Mouse (Mus musculus): ENCODE measurements around the gene 8030411F24Rik. TPM values are rescaled to one million over a fixed set of nuclear protein-coding genes. Genes with fewer than 3 reads are reported as not detected.
"Not testable (repeated sequence)": the region's sequence is repeated elsewhere in the genome, so short reads cannot be mapped to it uniquely, and the experiment has no call there.

Gene 8030411F24Rik
- polyA plus RNA-seq, 1 experiment from 2014 or later, result not detected

DNA sequence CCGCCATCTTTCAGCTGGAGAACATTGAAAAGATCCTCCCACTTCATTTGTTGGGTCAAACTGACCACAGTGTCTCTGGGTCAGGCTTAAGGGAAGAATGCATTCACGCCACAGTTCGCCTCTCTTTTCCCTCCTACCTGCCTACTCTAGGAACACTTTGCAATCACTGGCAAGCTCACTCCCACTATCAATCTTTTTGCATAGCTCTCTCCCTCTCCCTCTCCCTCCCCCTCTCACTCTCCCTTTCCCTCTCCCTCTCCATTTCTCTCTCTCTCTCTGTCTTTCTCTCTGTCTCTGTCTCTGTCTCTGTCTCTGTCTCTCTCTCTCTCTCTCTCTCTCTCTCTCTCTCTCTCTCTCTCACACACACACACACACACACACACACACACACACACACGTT, 10.4 kb upstream of the 8030411F24Rik start, which contains the start of gene Cst11:
Cst11 (minus strand) TSS at position 101 of the 400 bp plus-strand sequence.
- H3K4me3 ChIP-seq (ENCODE audit: low read depth, low read length); H3K36me3 ChIP-seq (ENCODE audit: control insufficient read depth, insufficient read depth, low read length); H3K9me3 ChIP-seq (ENCODE audit: control insufficient read depth, low read length); H3K9ac ChIP-seq (ENCODE audit: low read depth, low read length); H3K27ac ChIP-seq (ENCODE audit: low read depth, low read length); H3K4me2 ChIP-seq; H3K27me3 ChIP-seq (replicated peaks; ENCODE audit: control insufficient read depth, insufficient read depth, low read length); ATAC-seq (replicated peaks; ENCODE audit: low FRiP score); DNase-seq (ENCODE audit: low spot score); H3K4me1 ChIP-seq (replicated peaks; ENCODE audit: control insufficient read depth, insufficient read depth, low read length): not testable (repeated sequence)
- WGBS, result 77% methylated on average over 4 of the region's 4 CpGs

DNA sequence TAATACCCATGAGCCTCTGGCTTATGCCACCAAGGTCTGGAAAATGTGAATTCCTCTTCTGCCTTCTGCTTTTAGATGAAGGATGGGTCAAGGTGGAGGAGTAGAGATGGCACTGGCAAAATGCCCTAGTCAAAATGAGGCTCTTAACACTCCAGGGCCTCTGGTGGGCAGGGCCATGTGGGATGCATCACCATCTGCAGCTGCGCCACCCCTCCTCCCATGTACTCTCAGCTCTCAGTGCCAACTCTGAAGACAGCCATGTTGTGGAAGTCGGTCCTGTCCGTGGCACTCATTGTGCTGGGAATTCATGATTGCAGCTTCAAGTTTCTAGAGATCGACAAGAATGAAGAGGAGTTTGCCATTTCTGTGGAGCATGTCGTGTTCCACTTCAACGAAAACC, 7.3 kb downstream of the 8030411F24Rik start, which contains the start of gene Cst12:
Cst12 (plus strand) TSS at position 220 of the 400 bp plus-strand sequence.
- Histone ChIP-seq H3K9me3 (ENCODE audit: control insufficient read depth, low read length) (no peaks in the 10 kb centered on the region), H3K4me2 (no peak within 1 kb of the TSS), H3K27me3 (replicated peaks; ENCODE audit: control insufficient read depth, insufficient read depth, low read length) (no peaks in the 10 kb centered on the region), H3K27ac (ENCODE audit: low read depth, low read length) (no peak within 1 kb of the TSS), H3K4me3 (ENCODE audit: low read depth, low read length) (no peak within 1 kb of the TSS), H3K9ac (ENCODE audit: low read depth, low read length) (no peak within 1 kb of the TSS), H3K36me3 (ENCODE audit: control insufficient read depth, insufficient read depth, low read length) (no peaks in the 10 kb centered on the region), H3K4me1 (replicated peaks; ENCODE audit: control insufficient read depth, insufficient read depth, low read length) (no peaks in the 10 kb centered on the region)
- DNase-seq (ENCODE audit: low spot score) (no peak), ATAC-seq (replicated peaks; ENCODE audit: low FRiP score) (no peak)
- WGBS, result 91% methylated on average over 6 of the region's 6 CpGs

DNA sequence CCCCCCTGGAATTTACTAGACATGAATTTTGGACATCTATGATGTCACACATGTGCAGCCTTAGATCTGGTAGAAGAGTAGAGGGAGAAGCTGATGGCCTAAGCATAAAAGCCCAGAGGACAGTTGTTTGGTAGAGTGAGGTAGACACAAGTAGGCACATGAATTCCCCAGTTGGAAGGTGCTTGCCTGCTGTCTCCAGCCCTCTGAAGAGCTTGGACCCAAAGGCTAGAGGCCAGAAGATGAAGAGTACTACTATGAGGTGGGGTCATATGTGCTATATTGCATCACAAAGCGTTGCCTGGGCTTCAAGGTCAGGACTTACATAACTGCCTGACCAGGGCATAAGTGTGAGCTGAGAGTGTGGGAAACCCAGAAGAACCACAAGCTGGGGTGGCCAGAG, 16.7 kb downstream of the 8030411F24Rik start, which contains the start of gene Cst8:
Cst8 (plus strand) TSS at position 301 of the 400 bp plus-strand sequence.
- Histone ChIP-seq H3K9ac (ENCODE audit: low read depth, low read length) (no peak within 1 kb of the TSS), H3K4me3 (ENCODE audit: low read depth, low read length) (no peak within 1 kb of the TSS), H3K4me1 (replicated peaks; ENCODE audit: control insufficient read depth, insufficient read depth, low read length) (no peaks in the 10 kb centered on the region), H3K4me2 (no peak within 1 kb of the TSS), H3K27ac (ENCODE audit: low read depth, low read length) (no peak within 1 kb of the TSS), H3K27me3 (replicated peaks; ENCODE audit: control insufficient read depth, insufficient read depth, low read length) (no peaks in the 10 kb centered on the region), H3K9me3 (ENCODE audit: control insufficient read depth, low read length) (no peaks in the 10 kb centered on the region), H3K36me3 (ENCODE audit: control insufficient read depth, insufficient read depth, low read length) (no peaks in the 10 kb centered on the region)
- ATAC-seq (replicated peaks; ENCODE audit: low FRiP score) (no peak), DNase-seq (ENCODE audit: low spot score) (no peak)
- 78% methylated on average over 1 of the region's 1 CpGs for WGBS

DNA sequence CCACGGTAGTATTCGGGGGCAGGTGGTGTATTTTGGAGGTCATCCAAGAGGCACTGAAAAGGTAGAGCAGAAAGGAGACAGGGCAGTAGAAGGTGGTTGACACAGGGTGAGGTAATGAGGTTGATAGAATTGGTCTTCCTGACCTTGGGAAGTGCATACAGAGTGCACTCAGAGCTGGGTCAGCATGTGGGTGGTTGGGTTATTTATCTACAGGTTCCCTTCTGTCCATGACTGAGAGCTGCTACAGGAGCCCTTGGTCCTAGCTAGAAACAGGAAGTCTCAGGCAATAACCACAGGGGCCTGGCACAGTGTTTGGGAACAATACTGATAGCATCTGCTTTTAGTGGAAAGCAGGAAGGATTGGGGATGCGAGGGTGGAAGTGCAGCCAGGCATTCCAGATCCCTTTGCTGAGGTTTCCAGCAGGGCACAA, 19.7 kb downstream of the 8030411F24Rik start:
- no peak overlapping the region for H3K27ac ChIP-seq (ENCODE audit: low read depth, low read length)
- H3K36me3 ChIP-seq (ENCODE audit: control insufficient read depth, insufficient read depth, low read length), result no peaks in the 10 kb centered on the region
- no peak for ATAC-seq (replicated peaks; ENCODE audit: low FRiP score)
- no peak overlapping the region for H3K4me2 ChIP-seq
- H3K9me3 ChIP-seq (ENCODE audit: control insufficient read depth, low read length), result no peaks in the 10 kb centered on the region
- H3K4me1 ChIP-seq (replicated peaks; ENCODE audit: control insufficient read depth, insufficient read depth, low read length), result no peaks in the 10 kb centered on the region
- DNase-seq (ENCODE audit: low spot score), result no peak
- no peaks in the 10 kb centered on the region for H3K27me3 ChIP-seq (replicated peaks; ENCODE audit: control insufficient read depth, insufficient read depth, low read length)
- no peak overlapping the region for H3K4me3 ChIP-seq (ENCODE audit: low read depth, low read length)
- H3K9ac ChIP-seq (ENCODE audit: low read depth, low read length), result no peak overlapping the region
- 41% methylated on average over 3 of the region's 3 CpGs for WGBS

DNA sequence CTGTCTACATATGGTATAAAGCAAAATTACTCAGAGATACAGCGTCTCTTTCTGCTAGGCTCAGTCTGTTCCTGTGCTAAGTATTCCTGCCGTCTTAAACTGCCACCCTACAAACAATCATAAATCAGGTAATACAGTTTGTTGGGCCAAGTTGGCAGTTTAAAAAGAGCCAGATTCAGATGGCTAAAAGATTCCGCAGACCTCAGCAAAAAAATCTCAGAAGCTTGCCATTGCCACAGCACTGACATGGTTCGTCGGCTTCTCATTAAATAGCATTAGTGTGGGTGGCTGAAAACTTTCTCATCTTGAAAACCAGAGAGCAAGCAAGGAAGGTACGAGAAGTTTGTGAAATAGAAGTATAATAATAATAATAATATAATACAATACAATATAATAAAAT, 24.9 kb downstream of the 8030411F24Rik start:
- H3K27ac ChIP-seq (ENCODE audit: low read depth, low read length), result no peak overlapping the region
- WGBS, result 76% methylated on average over 6 of the region's 6 CpGs
- H3K9me3 ChIP-seq (ENCODE audit: control insufficient read depth, low read length), result no peaks in the 10 kb centered on the region
- no peak overlapping the region for H3K4me2 ChIP-seq
- no peak for DNase-seq (ENCODE audit: low spot score)
- H3K4me1 ChIP-seq (replicated peaks; ENCODE audit: control insufficient read depth, insufficient read depth, low read length), result no peaks in the 10 kb centered on the region
- no peak for ATAC-seq (replicated peaks; ENCODE audit: low FRiP score)
- H3K4me3 ChIP-seq (ENCODE audit: low read depth, low read length), result no peak overlapping the region
- H3K9ac ChIP-seq (ENCODE audit: low read depth, low read length), result no peak overlapping the region
- no peaks in the 10 kb centered on the region for H3K36me3 ChIP-seq (ENCODE audit: control insufficient read depth, insufficient read depth, low read length)
- no peaks in the 10 kb centered on the region for H3K27me3 ChIP-seq (replicated peaks; ENCODE audit: control insufficient read depth, insufficient read depth, low read length)

DNA sequence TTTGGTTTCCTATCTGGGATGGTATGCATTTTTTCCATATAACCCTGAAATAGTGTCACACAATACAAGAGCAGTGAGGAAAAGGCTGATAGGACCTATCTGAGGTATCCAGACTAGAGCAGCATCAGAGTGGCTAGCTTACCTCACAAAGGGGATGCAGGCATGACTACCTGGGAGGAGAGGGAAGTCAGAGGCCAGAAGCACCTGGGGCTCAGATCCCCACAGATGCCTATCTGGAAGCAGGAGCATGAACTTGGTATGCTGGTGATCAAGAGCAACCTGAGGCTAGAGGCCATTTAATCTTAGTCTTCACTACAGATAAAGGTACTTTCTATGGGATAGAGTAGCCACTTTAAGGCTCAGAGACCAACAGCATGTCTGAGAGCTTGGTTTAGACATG, 38.1 kb downstream of the 8030411F24Rik start, which contains the start of gene Cst13:
Cst13 (plus strand) TSS at position 173 of the 400 bp plus-strand sequence.
- no peaks in the 10 kb centered on the region for H3K36me3 ChIP-seq (ENCODE audit: control insufficient read depth, insufficient read depth, low read length)
- no peaks in the 10 kb centered on the region for H3K4me1 ChIP-seq (replicated peaks; ENCODE audit: control insufficient read depth, insufficient read depth, low read length)
- no peak within 1 kb of the TSS for H3K4me2 ChIP-seq
- H3K9ac ChIP-seq (ENCODE audit: low read depth, low read length), result no peak within 1 kb of the TSS
- no peaks in the 10 kb centered on the region for H3K27me3 ChIP-seq (replicated peaks; ENCODE audit: control insufficient read depth, insufficient read depth, low read length)
- no peak for DNase-seq (ENCODE audit: low spot score)
- no peaks in the 10 kb centered on the region for H3K9me3 ChIP-seq (ENCODE audit: control insufficient read depth, low read length)
- ATAC-seq (replicated peaks; ENCODE audit: low FRiP score), result no peak
- H3K27ac ChIP-seq (ENCODE audit: low read depth, low read length), result no peak within 1 kb of the TSS
- no peak within 1 kb of the TSS for H3K4me3 ChIP-seq (ENCODE audit: low read depth, low read length)

DNA sequence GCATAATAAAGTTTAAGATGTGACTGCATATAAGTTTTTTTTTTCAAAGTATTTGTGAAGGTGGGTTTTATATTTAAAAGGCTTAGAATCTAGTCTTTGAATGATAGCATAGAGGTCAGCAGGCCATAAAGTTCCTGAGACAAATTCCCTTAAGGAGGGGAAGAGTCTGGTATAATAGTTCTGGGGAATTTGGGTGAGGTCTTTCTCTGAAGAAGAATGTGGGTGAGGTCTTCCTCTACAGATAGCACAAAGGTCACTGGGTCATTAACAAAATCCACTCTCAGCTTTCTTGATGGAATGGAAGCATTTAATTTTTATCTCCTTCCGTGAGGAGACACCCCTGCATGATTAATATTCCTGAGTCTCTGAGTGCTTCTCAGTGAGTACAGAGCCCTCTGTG, 44.2 kb downstream of the 8030411F24Rik start:
- no peak overlapping the region for H3K27ac ChIP-seq (ENCODE audit: low read depth, low read length)
- no peak overlapping the region for H3K4me2 ChIP-seq
- 41% methylated on average over 1 of the region's 1 CpGs for WGBS
- ATAC-seq (replicated peaks; ENCODE audit: low FRiP score) (no peak), DNase-seq (ENCODE audit: low spot score) (no peak)
- no peaks in the 10 kb centered on the region for H3K9me3 ChIP-seq (ENCODE audit: control insufficient read depth, low read length)
- H3K4me1 ChIP-seq (replicated peaks; ENCODE audit: control insufficient read depth, insufficient read depth, low read length), result no peaks in the 10 kb centered on the region
- no peaks in the 10 kb centered on the region for H3K36me3 ChIP-seq (ENCODE audit: control insufficient read depth, insufficient read depth, low read length)
- H3K27me3 ChIP-seq (replicated peaks; ENCODE audit: control insufficient read depth, insufficient read depth, low read length), result no peaks in the 10 kb centered on the region
- H3K9ac ChIP-seq (ENCODE audit: low read depth, low read length), result no peak overlapping the region
- H3K4me3 ChIP-seq (ENCODE audit: low read depth, low read length), result no peak overlapping the region

DNA sequence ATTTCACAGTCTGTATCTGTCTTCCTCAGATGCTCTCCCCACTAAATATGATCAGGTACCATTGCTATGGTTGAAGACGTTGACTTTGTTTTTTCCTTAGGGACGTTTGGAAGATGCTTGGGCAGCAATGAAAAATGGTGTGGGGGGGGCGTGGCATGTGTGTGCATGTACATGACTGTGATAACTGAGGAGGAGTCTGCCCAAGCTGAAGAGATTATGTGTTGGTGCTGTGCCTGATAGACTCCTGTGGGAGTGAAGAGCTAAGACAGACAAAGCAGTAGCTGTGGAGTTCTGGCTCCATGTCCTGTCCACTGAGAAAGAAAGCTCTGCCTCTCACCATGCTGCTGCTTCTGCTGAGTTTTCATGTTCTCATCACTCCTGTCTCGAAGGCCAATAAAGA, 53.1 kb downstream of the 8030411F24Rik start, which contains the start of gene Cst9:
Cst9 (plus strand) TSS at position 236 of the 400 bp plus-strand sequence.
- Histone ChIP-seq H3K27me3 (replicated peaks; ENCODE audit: control insufficient read depth, insufficient read depth, low read length) (no peaks in the 10 kb centered on the region), H3K4me1 (replicated peaks; ENCODE audit: control insufficient read depth, insufficient read depth, low read length) (no peaks in the 10 kb centered on the region), H3K9me3 (ENCODE audit: control insufficient read depth, low read length) (no peaks in the 10 kb centered on the region), H3K4me2 (no peak within 1 kb of the TSS), H3K4me3 (ENCODE audit: low read depth, low read length) (no peak within 1 kb of the TSS), H3K27ac (ENCODE audit: low read depth, low read length) (no peak within 1 kb of the TSS), H3K36me3 (ENCODE audit: control insufficient read depth, insufficient read depth, low read length) (no peaks in the 10 kb centered on the region), H3K9ac (ENCODE audit: low read depth, low read length) (no peak within 1 kb of the TSS)
- WGBS, result 59% methylated on average over 4 of the region's 4 CpGs
- DNase-seq (ENCODE audit: low spot score) (no peak), ATAC-seq (replicated peaks; ENCODE audit: low FRiP score) (no peak)
